Mouse (Mus musculus) gastrocnemius, postnatal 14 days (tissue): ENCODE measurements around the gene Rufy4. TPM values are rescaled to one million over a fixed set of nuclear protein-coding genes. Genes with fewer than 3 reads are reported as not detected.
"Not testable (repeated sequence)": the region's sequence is repeated elsewhere in the genome, so short reads cannot be mapped to it uniquely, and the experiment has no call there.

Experiments
- DNase-seq: peaks from one replicate; pipeline ENCODE4 v3.0.0; 2021; ENCODE audit warnings: mixed read lengths
- intact Hi-C: fragments of 180-260 bp; cut with DNase I; formaldehyde crosslinking; loops from one replicate; pipeline ENCODE4 v1.15.1; 2025; ENCODE audit warnings: low total_unique reads
- total RNA-seq, 2 experiments: library from RNA; stranded (reverse); gene quantifications; 2 replicates each; pipeline ENCODE4 v1.2.3; 2021

Gene Rufy4
- total RNA-seq, 2 experiments from 2014 or later: 0.09 TPM; not detected in 1

DNA sequence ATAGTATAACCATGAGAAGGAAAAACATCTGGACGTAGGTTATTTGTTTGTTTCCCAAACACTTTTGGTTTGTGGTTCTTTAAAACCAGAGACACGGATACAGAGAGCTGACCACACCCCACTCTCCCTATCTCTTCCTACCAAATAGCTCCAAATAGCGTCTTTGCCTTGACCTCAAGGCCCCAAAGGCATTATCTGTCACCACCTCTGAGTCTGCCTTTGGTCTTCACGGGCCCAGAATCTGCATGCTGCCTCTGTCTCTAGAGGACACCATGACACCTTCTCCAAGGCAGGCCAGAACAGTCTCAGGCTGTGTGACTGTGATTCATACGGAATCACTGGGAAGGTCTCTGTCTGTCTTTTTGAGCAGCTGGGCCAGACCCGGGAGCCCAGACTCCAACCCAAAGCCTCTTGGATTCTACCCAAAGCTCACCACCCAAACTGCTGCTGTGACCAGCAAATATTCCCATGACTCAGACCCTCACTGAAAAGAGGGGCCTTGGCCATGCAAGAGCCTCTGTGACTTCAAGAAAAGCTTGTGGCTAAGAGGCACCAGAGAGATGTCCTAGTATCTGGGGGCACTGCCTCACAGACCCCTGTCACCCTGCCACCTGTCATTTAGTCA lies 10.1 kb downstream of the Rufy4 start:
- intact Hi-C loops: no loop called here
- DNase-seq: no peak

DNA sequence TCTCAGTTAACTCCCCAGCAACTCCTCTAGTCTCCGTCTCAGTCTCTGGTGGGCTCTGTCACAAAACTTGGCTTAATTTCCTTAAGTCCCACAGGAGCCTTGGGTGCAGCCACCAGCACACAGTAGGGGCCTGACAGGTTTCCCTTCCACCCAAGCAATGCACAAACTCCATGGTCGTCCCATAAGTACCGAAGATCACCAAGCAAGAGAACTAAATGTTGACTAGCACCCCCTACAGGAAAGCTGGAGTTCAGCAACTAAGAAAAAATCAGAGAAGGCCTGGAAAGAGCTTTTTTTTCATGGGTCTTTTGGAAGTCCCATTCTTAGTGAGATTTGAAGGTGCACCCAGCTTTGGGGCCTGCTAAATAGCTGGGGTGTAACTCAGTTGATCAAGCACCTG lies 14.1 kb downstream of the Rufy4 start:
- no peak for DNase-seq
- intact Hi-C loops: no loop called here

DNA sequence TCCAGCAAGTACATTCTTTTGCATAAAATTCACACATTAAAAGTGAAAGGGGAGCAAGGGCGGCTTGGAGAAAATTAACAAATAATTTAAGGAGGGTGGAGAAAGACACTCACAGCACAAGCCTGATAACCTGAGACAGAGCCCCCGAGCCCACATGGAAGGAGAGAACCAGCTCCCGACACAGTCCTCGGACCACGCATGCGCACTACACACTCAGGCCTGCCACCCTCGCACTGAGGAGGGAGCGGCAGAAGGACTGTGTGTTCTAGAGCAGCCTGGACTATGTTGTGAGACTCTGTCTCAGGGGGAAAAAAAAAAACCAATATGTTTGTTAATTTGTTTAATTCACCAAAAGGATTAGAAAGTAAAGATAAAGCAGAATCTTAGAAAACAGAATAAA lies 16.4 kb downstream of the Rufy4 start:
- DNase-seq: no peak
- intact Hi-C loops: no loop called here

DNA sequence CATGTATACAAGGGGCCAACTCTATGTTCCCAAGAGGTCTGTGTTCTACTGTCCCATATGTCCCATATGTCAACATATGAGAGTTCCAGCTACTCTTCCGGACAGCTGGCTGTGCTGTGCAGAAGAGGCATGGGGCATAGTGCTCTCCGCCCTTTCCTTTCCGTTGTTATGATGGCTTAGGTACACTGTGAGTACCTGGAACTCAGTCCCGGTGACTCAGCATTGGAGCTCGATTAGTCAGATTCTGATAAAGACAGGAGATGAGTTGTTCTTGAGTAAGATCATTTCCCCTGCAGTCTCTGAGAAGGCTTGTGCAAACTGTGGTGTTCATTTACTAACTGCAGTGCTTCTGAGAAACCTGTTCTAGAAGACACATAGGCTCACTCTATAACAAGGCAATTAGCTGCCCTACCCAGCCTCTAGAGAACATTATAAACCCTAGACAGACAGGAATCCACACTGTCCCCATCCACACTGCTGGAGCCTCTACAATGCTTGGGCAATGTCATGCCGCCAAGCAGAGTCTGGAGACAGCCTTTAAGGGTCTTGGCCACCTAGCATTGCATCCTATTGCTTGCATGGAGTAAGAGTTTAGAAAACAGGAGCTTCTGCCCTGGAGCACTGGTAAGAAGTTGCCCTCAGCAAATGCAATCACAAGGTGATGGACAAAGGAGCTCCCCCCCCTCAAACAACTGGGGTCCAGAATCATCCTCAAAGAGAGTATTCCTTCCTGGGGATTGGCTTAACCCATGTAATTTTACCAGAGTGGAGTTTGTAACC lies 24.0 kb downstream of the Rufy4 start:
- DNase-seq: no peak
- intact Hi-C loops: no loop called here

DNA sequence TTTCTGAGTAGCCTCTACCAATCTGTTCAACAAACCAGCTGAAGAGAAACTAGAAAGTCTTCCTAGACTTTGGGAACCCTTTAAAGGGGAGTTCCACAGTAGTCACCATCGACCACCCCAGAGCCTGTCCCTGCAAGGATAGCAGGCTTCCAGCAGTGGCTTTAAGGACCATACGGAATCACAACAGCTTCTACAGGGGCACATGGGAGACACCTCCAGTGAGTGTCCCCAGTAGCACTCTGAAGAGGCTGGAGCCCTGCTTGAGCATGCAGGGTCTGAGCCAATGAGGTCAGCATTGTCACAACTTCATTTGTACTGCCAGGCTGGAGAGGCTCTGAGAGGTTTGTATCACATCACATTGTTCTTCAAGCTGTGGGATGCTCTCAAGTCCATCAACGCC lies 24.8 kb downstream of the Rufy4 start:
- intact Hi-C loops: no loop called here
- DNase-seq: no peak

- intact Hi-C loops: no loop called here
- no peak for DNase-seq
Measured at GRCm38 (mm10) chr1:74151091-74151490, 25.8 kb downstream of the Rufy4 start.

DNA sequence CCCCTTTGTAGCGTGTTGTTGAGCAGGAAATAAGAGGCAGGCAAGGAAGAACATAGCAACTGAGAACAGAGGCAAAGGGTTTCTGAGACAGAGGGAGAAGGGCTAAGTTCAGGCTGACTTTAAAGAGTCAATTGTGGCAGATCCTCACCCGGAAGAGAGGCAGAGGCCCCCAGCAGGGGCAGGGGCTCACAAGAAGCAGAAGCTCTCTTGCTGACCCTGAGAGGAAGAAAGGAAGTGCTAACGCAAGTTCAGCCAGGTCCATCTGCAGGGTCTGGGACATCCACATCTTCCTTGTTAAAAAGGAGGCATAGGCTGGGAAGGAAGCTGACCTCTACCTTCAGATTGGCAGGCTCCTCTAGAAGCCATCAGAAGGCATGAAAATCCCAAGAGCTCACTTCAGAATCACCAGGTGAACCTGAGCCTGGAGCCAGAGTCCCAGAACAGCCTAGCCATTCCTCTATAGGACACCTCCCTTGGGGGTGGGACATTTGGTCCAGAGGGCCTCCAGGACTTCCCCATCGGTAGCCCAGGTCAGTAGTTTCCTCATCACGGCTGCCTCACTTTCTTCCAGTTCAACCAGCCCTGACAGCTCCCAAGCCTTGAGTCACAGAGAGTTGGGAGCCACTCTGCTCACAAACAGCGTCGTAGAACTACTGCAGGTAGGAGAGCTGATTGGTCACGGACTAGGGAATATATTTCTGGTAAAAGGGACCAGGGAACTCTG lies 28.3 kb downstream of the Rufy4 start, which contains the start of gene Cxcr2:
Gene Cxcr2 (plus strand): TSS at position 529 of the 724 bp plus-strand sequence.
- DNase-seq: no peak
- intact Hi-C loops: no loop called here

DNA sequence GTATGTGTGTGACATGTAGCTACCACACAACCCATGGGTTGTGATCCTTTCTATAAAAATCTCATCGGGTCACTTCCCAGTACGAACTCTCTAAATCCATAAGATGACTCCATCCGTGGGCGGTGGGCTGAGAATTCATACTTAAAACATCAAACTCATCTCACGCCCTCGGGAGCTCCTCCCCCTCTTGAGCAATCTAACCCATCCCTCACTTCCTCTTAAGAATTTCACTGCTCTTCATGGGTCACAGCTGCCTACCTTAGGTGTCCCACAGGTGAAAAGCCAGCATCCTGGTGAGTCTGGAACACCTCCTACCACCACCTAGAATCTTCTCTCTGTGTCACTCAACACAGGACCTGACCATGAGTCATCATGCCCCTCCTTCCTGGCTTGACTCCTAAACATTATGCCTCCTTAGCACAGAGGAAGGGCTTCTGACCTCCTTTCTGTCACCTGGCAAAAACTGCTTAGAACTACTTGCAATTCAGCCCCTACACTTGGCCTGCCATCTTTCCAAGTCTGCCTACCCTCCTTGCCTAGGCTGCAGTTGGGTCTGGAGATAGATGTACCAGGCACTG lies 30.2 kb downstream of the Rufy4 start:
- intact Hi-C loops: no loop called here
- no peak for DNase-seq

- no peak for DNase-seq
- intact Hi-C loops: no loop called here
Measured at GRCm38 (mm10) chr1:74156381-74156910, 31.1 kb downstream of the Rufy4 start.

DNA sequence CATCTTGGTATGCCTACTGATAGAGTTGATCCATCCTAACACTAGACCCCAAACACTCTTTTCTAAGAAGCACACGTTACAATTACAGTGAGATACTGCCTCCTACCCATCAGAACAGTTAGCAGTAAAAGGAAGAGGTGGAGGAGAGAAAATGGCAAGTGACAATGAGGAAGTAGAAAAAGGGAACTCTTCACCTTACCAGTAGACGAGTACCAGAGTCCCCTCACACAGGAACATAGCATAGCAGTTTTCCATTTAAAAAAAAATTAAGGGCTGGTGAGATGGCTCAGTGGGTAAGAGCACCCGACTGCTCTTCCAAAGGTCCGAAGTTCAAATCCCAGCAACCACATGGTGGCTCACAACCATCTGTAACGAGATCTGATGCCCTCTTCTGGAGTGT lies 34.3 kb downstream of the Rufy4 start:
- intact Hi-C loops, DNase-seq: not testable (repeated sequence)

DNA sequence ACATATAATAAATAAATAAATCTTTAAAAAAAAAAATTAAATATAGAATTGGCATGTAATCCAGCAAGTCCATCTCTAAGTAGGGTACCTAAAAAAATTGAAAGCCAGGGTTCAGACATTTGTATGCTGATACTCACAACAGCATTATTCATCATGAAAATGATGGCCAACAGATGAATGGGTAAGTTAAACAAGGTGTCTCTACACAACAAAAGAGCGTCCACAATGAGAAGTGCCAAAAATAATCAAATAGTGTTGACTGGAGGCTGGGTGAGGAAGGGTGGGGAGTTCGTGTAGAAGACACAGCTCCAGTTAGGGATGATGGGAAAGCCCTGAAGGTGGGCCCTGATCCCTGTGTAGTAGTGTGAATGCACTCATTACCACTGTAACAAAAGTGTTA lies 34.7 kb downstream of the Rufy4 start:
- intact Hi-C loops: no loop called here
- DNase-seq: no peak

DNA sequence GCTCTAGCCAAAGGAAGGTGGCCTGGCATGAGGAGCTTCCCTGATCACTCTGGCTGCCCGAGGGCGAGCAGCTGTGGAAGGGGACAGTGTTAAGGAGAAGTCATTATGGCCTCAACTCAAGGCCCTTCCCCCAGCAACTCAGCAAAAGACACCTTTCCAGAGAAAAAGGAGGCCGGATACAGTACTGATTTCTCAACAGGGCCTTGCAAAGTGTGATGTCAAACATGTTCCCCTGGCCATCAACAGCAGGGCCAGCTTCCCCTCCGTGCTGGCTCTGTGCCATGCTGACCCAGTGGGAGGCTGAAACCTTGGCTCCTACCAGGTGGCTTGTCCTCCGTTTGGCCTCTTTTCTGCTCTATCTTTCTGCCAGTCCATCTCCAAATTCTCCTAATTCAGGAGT lies 41.8 kb downstream of the Rufy4 start:
- intact Hi-C loops: no loop called here
- no peak for DNase-seq

- intact Hi-C loops: no loop called here
- no peak for DNase-seq
Measured at GRCm38 (mm10) chr1:74169721-74170120, 44.4 kb downstream of the Rufy4 start.

- intact Hi-C loops: no loop called here
- no peak for DNase-seq
Measured at GRCm38 (mm10) chr1:74172722-74173121, 47.4 kb downstream of the Rufy4 start.

DNA sequence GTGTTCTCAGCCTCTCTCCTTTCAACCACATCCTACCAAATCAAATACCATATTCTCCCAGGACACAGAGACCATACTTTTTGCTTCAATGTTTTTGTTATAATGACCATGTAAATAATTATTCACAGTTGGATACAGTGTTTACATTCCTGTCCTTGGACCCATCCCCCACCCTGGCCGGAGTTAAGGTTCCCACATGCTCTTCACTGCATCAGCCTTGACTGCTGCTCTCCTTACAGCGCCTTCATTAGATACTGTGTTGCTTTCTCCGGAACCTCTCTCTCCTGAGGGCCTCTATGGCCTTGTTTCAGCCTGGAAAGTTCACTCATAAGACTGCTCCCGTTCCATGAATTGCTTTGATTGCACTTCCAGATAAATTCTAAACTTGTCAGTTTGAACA lies 50.4 kb downstream of the Rufy4 start:
- no peak for DNase-seq
- intact Hi-C loops: no loop called here

- intact Hi-C loops: no loop called here
- no peak for DNase-seq
Measured at GRCm38 (mm10) chr1:74178618-74179017, 53.3 kb downstream of the Rufy4 start.

GRCm38 (mm10) chr1:74179624-74180408 lies 54.5 kb downstream of the Rufy4 start:
- intact Hi-C loops: no loop called here
- DNase-seq: no peak

- DNase-seq: no peak
- intact Hi-C loops: no loop called here
Measured at GRCm38 (mm10) chr1:74181462-74181861, 56.1 kb downstream of the Rufy4 start.

DNA sequence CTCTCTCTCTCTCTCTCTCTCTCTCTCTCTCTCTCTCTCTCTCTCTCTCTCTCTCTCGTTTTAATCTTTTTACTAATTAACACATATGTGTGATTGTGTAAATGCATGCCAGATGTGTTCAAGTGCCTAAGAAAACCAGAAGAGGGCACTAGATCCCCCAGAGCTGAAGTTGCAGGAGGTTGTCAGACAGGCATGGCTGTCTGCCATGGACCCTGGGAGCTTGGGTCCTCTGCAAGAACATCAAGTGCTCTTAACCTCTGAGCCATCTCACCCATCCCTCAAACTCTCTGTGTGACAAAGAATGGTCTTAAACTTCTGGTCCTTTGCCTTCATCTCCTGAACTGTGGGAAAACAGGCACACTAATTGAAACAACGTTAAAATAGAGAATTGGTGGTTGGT lies 57.7 kb downstream of the Rufy4 start:
- DNase-seq: no peak
- intact Hi-C loops: no loop called here
